Mouse (Mus musculus): ENCODE results near the gene Cpe. TPM values are rescaled to one million over a fixed set of nuclear protein-coding genes. Genes with fewer than 3 reads are reported as not detected.

The Cpe gene
- polyA plus RNA-seq, 2 experiments, result 132 to 194 TPM

GRCm38 (mm10) chr8:64616566-64616965 lies 76.3 kb downstream of the Cpe start:
- H3K4me2 ChIP-seq (replicated peaks; ENCODE audit: low read depth, low read length, severe bottlenecking), result no peak overlapping the region
- H3K4me1 ChIP-seq (ENCODE audit: control insufficient read depth, insufficient read depth, low read length), result no peaks in the 10 kb centered on the region
- no peak overlapping the region for H3K9ac ChIP-seq (ENCODE audit: low read depth, low read length, severe bottlenecking)
- no peak overlapping the region for H3K4me3 ChIP-seq (replicated peaks; ENCODE audit: low read length)
- DNase-seq (ENCODE audit: low spot score), result no peak
- H3K27me3 ChIP-seq (ENCODE audit: control insufficient read depth, insufficient read depth, low read length), result no peaks in the 10 kb centered on the region
- peaks cover 10% of the 10 kb centered on the region; the same call in 1 of the 2 replicates for H3K36me3 ChIP-seq (ENCODE audit: control insufficient read depth, insufficient read depth, low read length)
- no peak overlapping the region for H3K27ac ChIP-seq (replicated peaks; ENCODE audit: low read depth, low read length)
- no peaks in the 10 kb centered on the region for H3K9me3 ChIP-seq (ENCODE audit: control insufficient read depth, low read length)
- 80% methylated on average over 3 of the region's 3 CpGs for WGBS
- no peak for TF ChIP-seq POLR2A (IDR thresholded peaks at IDR 0.05; ENCODE audit: borderline replicate concordance, extremely low read depth, insufficient read depth, insufficient read length)
- ATAC-seq (ENCODE audit: low FRiP score, low read depth), result no peak

- 75% methylated on average over 4 of the region's 4 CpGs for WGBS
- ATAC-seq (ENCODE audit: low FRiP score, low read depth), result no peak
- peaks cover 15% of the 10 kb centered on the region; the same call in 1 of the 2 replicates for H3K36me3 ChIP-seq (ENCODE audit: control insufficient read depth, insufficient read depth, low read length)
- no peak overlapping the region for H3K9ac ChIP-seq (ENCODE audit: low read depth, low read length, severe bottlenecking)
- no peaks in the 10 kb centered on the region for H3K27me3 ChIP-seq (ENCODE audit: control insufficient read depth, insufficient read depth, low read length)
- H3K4me3 ChIP-seq (replicated peaks; ENCODE audit: low read length), result no peak overlapping the region
- H3K4me1 ChIP-seq (ENCODE audit: control insufficient read depth, insufficient read depth, low read length), result no peaks in the 10 kb centered on the region
- H3K27ac ChIP-seq (replicated peaks; ENCODE audit: low read depth, low read length), result no peak overlapping the region
- no peak overlapping the region for H3K4me2 ChIP-seq (replicated peaks; ENCODE audit: low read depth, low read length, severe bottlenecking)
- no peak for TF ChIP-seq POLR2A (IDR thresholded peaks at IDR 0.05; ENCODE audit: borderline replicate concordance, extremely low read depth, insufficient read depth, insufficient read length)
- no peaks in the 10 kb centered on the region for H3K9me3 ChIP-seq (ENCODE audit: control insufficient read depth, low read length)
- DNase-seq (ENCODE audit: low spot score), result no peak
Measured at GRCm38 (mm10) chr8:64615459-64615858, 77.4 kb downstream of the Cpe start.

GRCm38 (mm10) chr8:64613663-64614062 lies 79.2 kb downstream of the Cpe start:
- 65% methylated on average over 5 of the region's 5 CpGs for WGBS
- ATAC-seq (ENCODE audit: low FRiP score, low read depth), result no peak
- Histone ChIP-seq H3K4me2 (replicated peaks; ENCODE audit: low read depth, low read length, severe bottlenecking) (no peak overlapping the region), H3K4me1 (ENCODE audit: control insufficient read depth, insufficient read depth, low read length) (no peaks in the 10 kb centered on the region), H3K9ac (ENCODE audit: low read depth, low read length, severe bottlenecking) (no peak overlapping the region), H3K9me3 (ENCODE audit: control insufficient read depth, low read length) (no peaks in the 10 kb centered on the region), H3K27me3 (ENCODE audit: control insufficient read depth, insufficient read depth, low read length) (no peaks in the 10 kb centered on the region), H3K36me3 (ENCODE audit: control insufficient read depth, insufficient read depth, low read length) (peaks cover 22% of the 10 kb centered on the region), H3K27ac (replicated peaks; ENCODE audit: low read depth, low read length) (no peak overlapping the region), H3K4me3 (replicated peaks; ENCODE audit: low read length) (no peak overlapping the region)
- DNase-seq (ENCODE audit: low spot score), result no peak
- no peak for TF ChIP-seq POLR2A (IDR thresholded peaks at IDR 0.05; ENCODE audit: borderline replicate concordance, extremely low read depth, insufficient read depth, insufficient read length)

GRCm38 (mm10) chr8:64611210-64611974 lies 81.5 kb downstream of the Cpe start:
- no peak for ATAC-seq (ENCODE audit: low FRiP score, low read depth)
- no peak overlapping the region for H3K4me3 ChIP-seq (replicated peaks; ENCODE audit: low read length)
- H3K27ac ChIP-seq (replicated peaks; ENCODE audit: low read depth, low read length), result no peak overlapping the region
- no peak for TF ChIP-seq POLR2A (IDR thresholded peaks at IDR 0.05; ENCODE audit: borderline replicate concordance, extremely low read depth, insufficient read depth, insufficient read length)
- H3K27me3 ChIP-seq (ENCODE audit: control insufficient read depth, insufficient read depth, low read length), result no peaks in the 10 kb centered on the region
- WGBS, result 77% methylated on average over 11 of the region's 11 CpGs
- no peak overlapping the region for H3K9ac ChIP-seq (ENCODE audit: low read depth, low read length, severe bottlenecking)
- no peaks in the 10 kb centered on the region for H3K4me1 ChIP-seq (ENCODE audit: control insufficient read depth, insufficient read depth, low read length)
- H3K4me2 ChIP-seq (replicated peaks; ENCODE audit: low read depth, low read length, severe bottlenecking), result no peak overlapping the region
- no peak for DNase-seq (ENCODE audit: low spot score)
- no peaks in the 10 kb centered on the region for H3K9me3 ChIP-seq (ENCODE audit: control insufficient read depth, low read length)
- H3K36me3 ChIP-seq (ENCODE audit: control insufficient read depth, insufficient read depth, low read length), result peaks cover 24% of the 10 kb centered on the region

- H3K4me1 ChIP-seq (ENCODE audit: control insufficient read depth, insufficient read depth, low read length), result no peaks in the 10 kb centered on the region
- DNase-seq (ENCODE audit: low spot score), result no peak
- ATAC-seq (ENCODE audit: low FRiP score, low read depth), result no peak
Measured at GRCm38 (mm10) chr8:64608931-64609330, 83.9 kb downstream of the Cpe start.

More at GRCm38 (mm10) chr8:64608931-64609330, 83.9 kb downstream of the Cpe start:
- no peak for TF ChIP-seq POLR2A (IDR thresholded peaks at IDR 0.05; ENCODE audit: borderline replicate concordance, extremely low read depth, insufficient read depth, insufficient read length)
- H3K9me3 ChIP-seq (ENCODE audit: control insufficient read depth, low read length), result no peaks in the 10 kb centered on the region
- H3K4me3 ChIP-seq (replicated peaks; ENCODE audit: low read length), result no peak overlapping the region
- no peaks in the 10 kb centered on the region for H3K27me3 ChIP-seq (ENCODE audit: control insufficient read depth, insufficient read depth, low read length)
- no peak overlapping the region for H3K27ac ChIP-seq (replicated peaks; ENCODE audit: low read depth, low read length)
- WGBS, result 91% methylated on average over 16 of the region's 16 CpGs
- no peak overlapping the region for H3K4me2 ChIP-seq (replicated peaks; ENCODE audit: low read depth, low read length, severe bottlenecking)
- peaks cover 34% of the 10 kb centered on the region for H3K36me3 ChIP-seq (ENCODE audit: control insufficient read depth, insufficient read depth, low read length)
- H3K9ac ChIP-seq (ENCODE audit: low read depth, low read length, severe bottlenecking), result no peak overlapping the region

All from limb, embryonic 14.5 days (tissue).